Mouse (Mus musculus) E14TG2a.4 (cell line): ENCODE data around the gene 1700007K13Rik.

Experiments
- H3K27me3 ChIP-seq: 2 replicates; pipeline ENCODE4 v1.6.1; 2014; ENCODE audit warnings: low read length, control low read depth; ENCODE audit not compliant: insufficient read depth
- H3K36me3 ChIP-seq: 2 replicates; pipeline ENCODE4 v1.6.1; 2014; ENCODE audit warnings: low read length, control low read depth; ENCODE audit not compliant: insufficient read depth
- H3K4me1 ChIP-seq: replicated peaks from 2 replicates; pipeline ENCODE4 v1.6.1; 2014; ENCODE audit warnings: low read depth, low read length, control low read depth
- H3K4me3 ChIP-seq: replicated peaks from 2 replicates; pipeline ENCODE4 v1.5.1; 2014; ENCODE audit warnings: mild to moderate bottlenecking, low read length
- H3K9me3 ChIP-seq: 2 replicates; pipeline ENCODE4 v1.6.1; 2014; ENCODE audit warnings: low read length, control low read depth
- CTCF ChIP-seq: conservative IDR thresholded peaks from 2 replicates; pipeline ENCODE4 v1.5.1; 2014; ENCODE audit warnings: low read length
- NANOG ChIP-seq: IDR thresholded peaks from 2 replicates; pipeline ENCODE4 v1.6.1; 2014; ENCODE audit warnings: borderline replicate concordance, low read length, mixed read lengths
- POU5F1 ChIP-seq: IDR thresholded peaks from 2 replicates; pipeline ENCODE4 v1.6.1; 2014; ENCODE audit warnings: low read length, borderline replicate concordance

1700007K13Rik gene

DNA sequence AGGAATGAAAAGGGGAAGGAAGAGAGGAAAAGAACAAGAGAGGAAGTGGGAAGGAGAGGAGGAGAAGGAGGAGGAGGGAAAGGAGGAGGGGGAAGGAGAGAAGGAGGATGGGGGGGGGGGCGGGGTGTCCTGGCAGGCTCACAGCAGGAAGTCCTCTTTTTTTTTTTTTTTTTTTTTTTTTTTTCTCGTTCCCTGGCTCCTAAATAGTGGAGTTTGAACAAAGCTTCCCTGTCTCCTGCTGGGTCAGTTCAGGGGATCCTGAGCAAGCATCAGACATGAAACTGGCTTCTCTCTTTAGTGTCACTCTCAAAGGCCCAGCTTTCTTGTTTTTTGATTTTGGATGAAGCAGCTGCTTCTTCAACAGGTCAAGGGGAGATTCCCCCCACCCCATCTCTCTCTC, 32.6 kb downstream of the 1700007K13Rik start:
- no peak overlapping the region for H3K4me3 ChIP-seq
- no peaks in the 10 kb centered on the region for H3K27me3 ChIP-seq
- TF ChIP-seq CTCF (no peak), POU5F1 (no peak), NANOG (no peak)
- peaks cover 9% of the 10 kb centered on the region for H3K4me1 ChIP-seq
- peaks cover 24% of the 10 kb centered on the region for H3K9me3 ChIP-seq
- H3K36me3 ChIP-seq = no peaks in the 10 kb centered on the region

DNA sequence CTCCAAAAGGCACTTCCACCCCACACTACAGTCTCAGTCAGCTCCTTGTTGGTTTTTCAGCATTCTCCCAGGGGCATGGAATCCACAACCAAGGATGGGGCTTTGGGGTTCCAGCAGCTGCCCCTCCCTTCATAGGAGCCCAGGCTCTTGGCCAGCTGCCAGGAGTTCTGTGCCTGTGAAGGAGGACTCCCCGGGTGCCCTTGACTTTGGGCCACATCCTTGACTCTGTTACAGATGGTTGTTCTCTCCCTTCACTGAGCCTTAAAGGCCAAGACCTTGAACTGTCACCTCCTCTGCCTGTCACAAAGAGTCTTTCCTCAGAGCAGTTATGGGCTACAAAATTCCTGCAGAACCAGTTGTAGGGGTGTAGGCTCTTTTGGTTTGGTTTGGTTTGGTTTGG, 33.3 kb downstream of the 1700007K13Rik start:
- Histone ChIP-seq H3K4me1 (peaks cover 9% of the 10 kb centered on the region), H3K27me3 (no peaks in the 10 kb centered on the region), H3K36me3 (no peaks in the 10 kb centered on the region), H3K4me3 (no peak overlapping the region), H3K9me3 (peaks cover 24% of the 10 kb centered on the region)
- TF ChIP-seq POU5F1 (no peak), NANOG (no peak), CTCF (no peak)

DNA sequence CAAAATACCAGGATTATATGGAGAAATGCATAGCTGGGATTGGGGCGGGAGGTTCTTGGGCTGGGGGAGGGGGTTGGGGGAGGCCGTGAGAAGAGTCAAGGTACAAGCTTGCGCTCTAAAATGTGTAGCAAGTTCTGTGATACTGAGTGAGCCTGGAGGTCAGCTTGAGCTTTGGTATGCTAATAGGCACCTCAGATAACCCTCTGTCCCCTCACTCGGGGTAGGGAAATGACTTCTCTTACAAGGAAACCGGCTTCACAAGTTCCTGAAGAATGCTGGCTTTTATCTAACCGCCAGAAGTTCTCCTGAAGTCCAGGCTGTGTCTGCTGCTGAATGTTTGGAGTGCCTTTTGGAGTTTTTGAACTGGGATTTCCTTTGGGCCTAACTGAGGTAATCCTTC, 35.3 kb downstream of the 1700007K13Rik start:
- Histone ChIP-seq H3K9me3 (peaks cover 24% of the 10 kb centered on the region), H3K4me3 (no peak overlapping the region), H3K27me3 (no peaks in the 10 kb centered on the region), H3K36me3 (no peaks in the 10 kb centered on the region), H3K4me1 (peaks cover 9% of the 10 kb centered on the region)
- TF ChIP-seq POU5F1 (no peak), CTCF (no peak), NANOG (no peak)

DNA sequence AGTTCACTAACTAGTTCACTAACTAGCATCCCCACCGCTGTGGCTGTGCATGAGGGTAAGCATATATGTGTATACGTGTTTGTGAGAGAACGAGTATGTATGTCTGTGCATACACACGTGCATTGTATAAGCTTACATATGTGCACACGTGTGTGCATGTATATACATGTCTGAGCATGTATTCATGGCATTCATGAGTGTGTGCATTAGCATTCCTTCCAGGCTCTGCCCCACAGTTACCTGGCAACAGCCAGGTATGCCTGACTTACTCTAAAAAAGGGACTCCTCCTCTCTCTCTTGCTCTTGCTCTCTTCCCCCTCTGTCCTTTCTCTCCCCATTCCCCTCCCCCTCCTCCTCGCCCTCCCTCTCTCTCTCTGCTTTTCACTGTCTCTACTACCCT, 38.9 kb downstream of the 1700007K13Rik start:
- TF ChIP-seq POU5F1 (no peak), CTCF (no peak), NANOG (no peak)
- H3K27me3 ChIP-seq = no peaks in the 10 kb centered on the region
- no peak overlapping the region for H3K4me3 ChIP-seq
- H3K36me3 ChIP-seq = no peaks in the 10 kb centered on the region
- H3K4me1 ChIP-seq = 0 out of 2 replicates have a peak, but pooled peaks cover 3% of the 10 kb centered on the region
- H3K9me3 ChIP-seq = peaks cover 24% of the 10 kb centered on the region

DNA sequence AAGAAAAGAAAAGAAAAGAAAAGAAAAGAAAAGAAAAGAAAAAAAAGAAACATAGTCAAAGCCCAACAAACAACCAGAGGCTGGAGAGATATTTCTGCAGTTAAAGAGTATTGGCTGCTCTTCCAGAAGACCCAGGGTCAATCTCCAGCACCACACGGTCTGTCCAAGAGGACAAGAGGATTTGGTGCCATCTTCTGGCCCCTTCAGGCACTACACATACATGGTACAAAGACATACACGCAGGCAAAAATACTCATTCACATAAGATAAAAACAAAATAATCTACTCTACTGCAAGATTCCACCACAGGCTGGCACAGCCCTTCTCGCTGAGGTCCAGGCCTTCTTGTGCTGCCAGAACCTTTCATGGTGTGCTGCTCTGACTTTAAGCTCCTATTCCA, 43.0 kb downstream of the 1700007K13Rik start:
- Histone ChIP-seq H3K36me3 (no peaks in the 10 kb centered on the region), H3K27me3 (no peaks in the 10 kb centered on the region), H3K4me1 (0 out of 2 replicates have a peak, but pooled peaks cover 3% of the 10 kb centered on the region), H3K9me3 (no peaks in the 10 kb centered on the region), H3K4me3 (no peak overlapping the region)
- TF ChIP-seq POU5F1 (no peak), CTCF (peak; percentile 67)

DNA sequence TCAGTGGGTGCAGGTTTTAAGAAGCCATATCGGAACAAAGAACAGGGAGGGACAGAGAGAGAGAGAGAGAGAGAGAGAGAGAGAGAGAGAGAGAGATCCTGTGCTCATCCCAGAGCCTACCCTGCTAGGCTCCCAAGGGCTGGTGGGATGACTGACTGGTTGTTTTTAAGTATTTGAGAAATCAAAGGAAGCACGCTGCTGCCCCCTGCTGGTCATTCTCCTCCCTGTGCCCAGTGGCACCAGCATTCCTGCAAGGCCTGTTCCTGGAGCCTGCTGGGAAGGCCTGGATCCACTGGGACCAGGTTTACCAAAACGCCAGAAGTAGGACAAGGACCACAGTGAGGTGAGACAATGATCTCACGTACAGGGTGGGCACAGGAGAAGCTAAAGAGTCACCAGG, 46.2 kb downstream of the 1700007K13Rik start:
- Histone ChIP-seq H3K4me3 (no peak overlapping the region), H3K4me1 (0 out of 2 replicates have a peak, but pooled peaks cover 3% of the 10 kb centered on the region), H3K27me3 (no peaks in the 10 kb centered on the region), H3K9me3 (no peaks in the 10 kb centered on the region), H3K36me3 (no peaks in the 10 kb centered on the region)
- no peak for TF ChIP-seq POU5F1
- peak; percentile 88 for TF ChIP-seq CTCF
- TF ChIP-seq NANOG = no peak

DNA sequence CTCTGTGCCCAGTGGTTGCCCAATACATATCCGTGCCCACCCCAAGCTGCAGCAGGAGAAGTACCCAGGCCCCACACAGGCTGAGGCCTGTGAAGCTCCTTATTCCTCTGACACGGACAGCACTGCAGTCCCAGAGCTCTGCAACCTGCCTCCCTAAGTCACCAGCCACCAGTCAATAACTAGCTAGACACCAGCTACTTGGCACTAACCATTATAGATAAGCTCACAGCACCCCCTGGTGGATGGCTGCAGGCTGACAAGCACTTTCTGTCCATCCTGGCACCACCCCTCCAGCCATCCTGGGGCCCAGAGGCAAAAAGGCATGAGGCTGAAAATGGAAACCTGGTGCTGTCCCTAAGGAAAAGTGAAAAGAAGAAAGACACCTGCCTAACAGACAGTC, 48.1 kb downstream of the 1700007K13Rik start:
- Histone ChIP-seq H3K4me1 (0 out of 2 replicates have a peak, but pooled peaks cover 3% of the 10 kb centered on the region), H3K4me3 (no peak overlapping the region), H3K27me3 (no peaks in the 10 kb centered on the region), H3K36me3 (no peaks in the 10 kb centered on the region), H3K9me3 (no peaks in the 10 kb centered on the region)
- TF ChIP-seq CTCF (peak; percentile 73), NANOG (no peak), POU5F1 (no peak)

DNA sequence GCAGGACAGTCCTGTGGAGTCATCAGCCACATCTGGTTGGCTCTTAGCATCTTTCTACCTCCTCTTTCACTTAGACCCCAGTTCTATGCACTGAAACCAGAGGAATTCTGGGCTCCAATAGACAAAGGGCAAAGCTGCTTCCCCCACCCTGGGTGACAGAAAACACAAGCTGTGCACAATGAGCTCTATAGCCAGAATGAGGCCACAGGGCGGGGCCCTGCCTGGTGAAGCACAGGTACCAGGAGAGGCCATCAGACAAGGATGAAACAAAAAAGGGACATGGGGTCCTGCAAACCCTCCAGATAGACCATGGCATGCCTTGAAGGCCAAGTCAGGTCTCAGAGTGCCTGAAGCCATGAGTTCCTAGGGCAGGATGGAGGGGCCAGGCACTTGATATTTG, 49.6 kb downstream of the 1700007K13Rik start:
- H3K9me3 ChIP-seq = no peaks in the 10 kb centered on the region
- H3K4me3 ChIP-seq = no peak overlapping the region
- H3K4me1 ChIP-seq = no peaks in the 10 kb centered on the region
- H3K36me3 ChIP-seq = no peaks in the 10 kb centered on the region
- TF ChIP-seq CTCF (no peak), POU5F1 (no peak), NANOG (no peak)
- H3K27me3 ChIP-seq = no peaks in the 10 kb centered on the region

DNA sequence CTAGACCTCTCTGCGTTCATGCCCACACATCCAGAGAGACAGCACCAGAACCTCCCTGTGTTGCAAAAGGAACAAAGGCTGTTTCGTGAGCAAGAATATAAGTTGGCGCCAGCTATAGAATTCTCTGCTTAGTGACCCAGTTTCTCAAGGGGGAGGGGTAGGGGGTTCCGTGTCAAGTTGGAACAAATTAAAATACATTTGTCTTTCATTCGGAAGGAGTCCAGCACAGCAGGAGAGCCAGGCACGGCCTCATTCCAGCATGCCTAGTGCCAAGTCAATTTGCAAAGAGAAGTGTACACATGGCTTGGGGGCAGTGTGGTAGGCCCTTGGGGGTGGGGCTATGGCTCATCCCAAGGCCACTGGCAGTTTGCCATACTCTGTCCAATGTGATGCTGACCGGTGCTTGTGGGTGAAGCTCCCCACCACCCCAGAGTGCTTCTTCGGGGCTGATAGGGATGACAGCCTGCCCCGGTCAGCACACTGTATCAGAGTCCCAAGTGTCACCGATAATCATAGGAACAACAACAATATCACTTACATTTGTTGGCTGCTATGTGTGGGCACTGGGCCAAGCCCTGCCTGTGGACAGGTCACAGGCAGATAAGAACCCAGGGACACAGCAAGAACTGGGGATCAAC, 50.6 kb downstream of the 1700007K13Rik start:
- H3K36me3 ChIP-seq = no peaks in the 10 kb centered on the region
- no peaks in the 10 kb centered on the region for H3K9me3 ChIP-seq
- H3K4me3 ChIP-seq = no peak overlapping the region
- no peak for TF ChIP-seq CTCF
- no peak for TF ChIP-seq POU5F1
- no peak for TF ChIP-seq NANOG
- no peaks in the 10 kb centered on the region for H3K27me3 ChIP-seq
- H3K4me1 ChIP-seq = no peaks in the 10 kb centered on the region
